Mouse (Mus musculus) ES-Bruce4 (cell line): Measurements from ENCODE around the gene Rasgrp4.

Source experiments
- CTCF ChIP-seq: IDR thresholded peaks from one replicate; pipeline ENCODE4 v1.8.1; 2011; ENCODE audit warnings: low read depth, low read length
- EP300 ChIP-seq: IDR thresholded peaks from 2 replicates; pipeline ENCODE4 v1.6.1; 2011; ENCODE audit warnings: low read depth, low read length; ENCODE audit not compliant: insufficient read depth
- POLR2A ChIP-seq: IDR thresholded peaks from one replicate; pipeline ENCODE4 v1.8.1; 2011; ENCODE audit warnings: low read length; ENCODE audit not compliant: insufficient read depth

- TF ChIP-seq POLR2A (no peak), CTCF (no peak), EP300 (no peak)
These were observed 16.4 kb upstream of the Rasgrp4 start for GRCm38 (mm10) chr7:29118142-29118851.
